Mouse (Mus musculus) liver, embryonic 11.5 days (tissue): ENCODE measurements around the gene Crebbp. TPM values are rescaled to one million over a fixed set of nuclear protein-coding genes. Genes with fewer than 3 reads are reported as not detected.
A peak's percentile ranks its signal among the peaks of the same experiment; 100 is the strongest.

Experiments
- ATAC-seq: fragments of 200-750 bp; cut with Nextera tagmentation; replicated peaks from 2 replicates; pipeline ENCODE4 v1.8.0; 2017; ENCODE audit warnings: moderate number of reproducible peaks, mild to moderate bottlenecking, moderate TSS enrichment, moderate library complexity; ENCODE audit not compliant: low FRiP score
- DNase-seq: peaks from one replicate; pipeline ENCODE4 v3.0.0-alpha.2; 2017; ENCODE audit warnings: low spot score
- H3K27ac ChIP-seq: fragments of 300-500 bp; sonication (generic); 2 replicates; pipeline ENCODE4 v1.5.1; 2014; ENCODE audit warnings: mild to moderate bottlenecking, low read depth, low read length, control low read depth
- H3K27me3 ChIP-seq: fragments of 300-500 bp; sonication (generic); replicated peaks from 2 replicates; pipeline ENCODE4 v1.6.1; 2014; ENCODE audit warnings: low read length, mixed read lengths; ENCODE audit not compliant: control insufficient read depth, insufficient read depth
- H3K36me3 ChIP-seq: fragments of 300-500 bp; sonication (generic); 2 replicates; pipeline ENCODE4 v1.6.1; 2014; ENCODE audit warnings: mild to moderate bottlenecking, low read length, moderate library complexity, mixed read lengths; ENCODE audit not compliant: control insufficient read depth, insufficient read depth
- H3K4me1 ChIP-seq: fragments of 300-500 bp; sonication (generic); replicated peaks from 2 replicates; pipeline ENCODE4 v1.6.1; 2014; ENCODE audit warnings: low read length, mixed read lengths; ENCODE audit not compliant: control insufficient read depth, insufficient read depth
- H3K4me2 ChIP-seq: fragments of 300-500 bp; sonication (generic); 2 replicates; pipeline ENCODE4 v1.6.1; 2014; ENCODE audit warnings: mild to moderate bottlenecking, control low read depth, moderate library complexity
- H3K4me3 ChIP-seq: fragments of 300-500 bp; sonication (generic); 2 replicates; pipeline ENCODE4 v1.5.1; 2014; ENCODE audit warnings: low read depth, low read length, control low read depth
- H3K9ac ChIP-seq: fragments of 300-500 bp; sonication (generic); 2 replicates; pipeline ENCODE4 v1.6.1; 2014; ENCODE audit warnings: low read depth, low read length, control low read depth
- H3K9me3 ChIP-seq: fragments of 300-500 bp; sonication (generic); 2 replicates; pipeline ENCODE4 v1.6.1; 2016; ENCODE audit warnings: low read length, inconsistent platforms, mixed read lengths; ENCODE audit not compliant: control insufficient read depth
- WGBS: fragments of 180-500 bp; shearing (Covaris S2); extraction: QIAGEN DNeasy Blood & Tissue Kit; methylation state at CpG from one replicate; pipeline ENCODE4 v1.1.7; 2014; 5-methylcytosine and 5-hydroxymethylcytosine counted together
- polyA plus RNA-seq: library from polyadenylated mRNA; unstranded; fragments of >200 nt; fragmentation: Nextera tagmentation; extraction: Ambion mirVana; gene quantifications from 2 replicates; pipeline ENCODE4 v1.2.1, GENCODE M21; 2014

Crebbp gene
- polyA plus RNA-seq, 1 experiment from 2014 or later = 20.0 TPM

DNA sequence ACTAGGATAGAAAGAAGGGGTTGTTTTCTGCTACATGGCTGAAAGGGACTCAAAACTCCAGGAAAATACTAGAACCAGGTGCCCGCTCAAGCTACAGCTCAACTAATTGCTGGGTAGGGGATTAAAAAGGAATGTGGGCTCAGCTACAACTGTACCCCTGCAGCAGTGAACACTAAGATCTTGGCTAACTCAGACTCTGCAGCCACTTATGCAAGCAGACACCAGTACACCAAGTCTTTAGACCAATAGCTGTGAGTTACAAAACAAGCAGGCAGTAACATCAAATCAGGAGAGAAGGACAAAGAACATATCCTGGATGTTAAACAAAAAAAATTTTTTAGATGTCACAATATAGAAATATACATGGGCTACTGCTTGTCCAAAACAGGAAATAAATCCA lies 23.6 kb downstream of the Crebbp start:
- Histone ChIP-seq H3K9ac (no peak overlapping the region), H3K27ac (no peak overlapping the region), H3K4me3 (no peak overlapping the region), H3K27me3 (no peaks in the 10 kb centered on the region), H3K9me3 (no peaks in the 10 kb centered on the region), H3K4me1 (peaks cover 5% of the 10 kb centered on the region; the same call in 1 of the 2 replicates), H3K4me2 (no peak overlapping the region), H3K36me3 (no peaks in the 10 kb centered on the region)
- DNase-seq (no peak), ATAC-seq (no peak)
- 86% methylated on average over 1 of the region's 1 CpGs for WGBS

DNA sequence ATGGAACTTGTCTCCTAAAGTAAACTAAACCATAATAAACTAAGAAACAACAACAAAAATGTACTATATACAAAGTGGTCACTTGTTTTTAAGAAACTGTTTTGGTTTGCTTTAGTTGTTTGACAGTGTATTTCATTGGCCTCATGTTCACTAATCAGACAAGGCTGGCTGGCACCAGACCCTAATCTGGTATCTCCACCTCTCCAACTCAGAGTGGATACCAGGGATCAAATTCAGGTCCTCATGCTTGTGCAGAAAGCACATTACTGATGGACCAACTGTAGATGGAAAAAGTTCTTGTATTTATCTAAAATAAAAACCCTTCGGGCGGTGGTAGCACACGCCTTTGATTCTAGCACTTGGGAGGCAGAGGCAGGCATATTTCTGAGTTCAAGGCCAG lies 38.7 kb downstream of the Crebbp start:
- Histone ChIP-seq H3K36me3 (peaks cover 7% of the 10 kb centered on the region; the same call in 1 of the 2 replicates), H3K27ac (no peak overlapping the region), H3K4me1 (peaks cover 5% of the 10 kb centered on the region; the same call in 1 of the 2 replicates), H3K4me3 (no peak overlapping the region), H3K9me3 (no peaks in the 10 kb centered on the region), H3K9ac (no peak overlapping the region), H3K4me2 (no peak overlapping the region), H3K27me3 (no peaks in the 10 kb centered on the region)
- no peak for DNase-seq
- WGBS = 98% methylated on average over 3 of the region's 3 CpGs
- ATAC-seq = peak; percentile 80

DNA sequence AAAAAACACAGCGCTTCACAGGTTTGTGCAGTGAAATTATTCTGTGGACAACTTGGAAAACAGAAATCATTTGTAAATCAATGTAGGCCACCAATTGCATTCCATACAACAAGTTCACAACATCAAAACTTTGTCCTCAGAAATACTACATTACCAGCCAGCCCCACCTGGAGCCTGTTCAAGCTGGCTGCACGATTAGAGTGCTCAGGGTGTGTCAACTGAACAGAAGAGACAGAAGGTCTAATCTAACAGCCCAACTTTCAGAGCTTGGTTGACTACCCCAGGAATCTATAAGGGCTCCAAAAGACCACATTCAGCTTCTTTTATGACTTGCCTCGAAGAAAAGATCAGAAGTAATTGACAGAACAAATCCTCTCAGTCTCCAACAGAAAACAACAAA lies 44.3 kb downstream of the Crebbp start:
- WGBS = 68% methylated on average over 3 of the region's 3 CpGs
- H3K4me3 ChIP-seq = no peak overlapping the region
- no peaks in the 10 kb centered on the region for H3K27me3 ChIP-seq
- no peak overlapping the region for H3K4me2 ChIP-seq
- no peak overlapping the region for H3K9ac ChIP-seq
- DNase-seq (no peak), ATAC-seq (peak; percentile 98)
- peaks cover 2% of the 10 kb centered on the region for H3K4me1 ChIP-seq
- H3K9me3 ChIP-seq = 0 out of 2 replicates have a peak, but pooled peaks cover 2% of the 10 kb centered on the region
- peaks cover 7% of the 10 kb centered on the region for H3K36me3 ChIP-seq
- H3K27ac ChIP-seq = 0 out of 2 replicates have a peak overlapping the region, but pooled peaks have one; percentile 36

DNA sequence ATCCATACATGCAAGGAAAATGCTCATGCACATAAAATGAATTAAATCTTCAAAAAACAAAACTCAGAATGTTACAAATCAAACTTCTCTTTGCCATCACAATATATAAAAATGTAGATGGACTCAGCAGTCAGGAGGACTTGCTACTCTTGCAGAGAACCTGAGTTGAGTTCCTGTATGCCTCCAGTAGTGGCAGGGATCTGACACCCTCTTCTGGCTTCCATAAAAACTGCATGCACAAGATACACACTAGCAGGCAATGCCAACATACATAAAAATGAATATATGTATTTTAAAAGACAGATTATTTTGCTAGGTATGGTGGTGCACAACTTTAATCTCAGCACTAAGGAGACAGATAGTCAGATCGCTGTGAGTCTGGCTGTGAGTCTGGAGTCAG lies 45.3 kb downstream of the Crebbp start:
- no peaks in the 10 kb centered on the region for H3K27me3 ChIP-seq
- no peak overlapping the region for H3K9ac ChIP-seq
- DNase-seq (no peak), ATAC-seq (no peak)
- WGBS = 98% methylated on average over 1 of the region's 1 CpGs
- H3K4me2 ChIP-seq = no peak overlapping the region
- no peak overlapping the region for H3K4me3 ChIP-seq
- peaks cover 2% of the 10 kb centered on the region for H3K4me1 ChIP-seq
- H3K36me3 ChIP-seq = peaks cover 7% of the 10 kb centered on the region
- H3K9me3 ChIP-seq = 0 out of 2 replicates have a peak, but pooled peaks cover 2% of the 10 kb centered on the region
- no peak overlapping the region for H3K27ac ChIP-seq

DNA sequence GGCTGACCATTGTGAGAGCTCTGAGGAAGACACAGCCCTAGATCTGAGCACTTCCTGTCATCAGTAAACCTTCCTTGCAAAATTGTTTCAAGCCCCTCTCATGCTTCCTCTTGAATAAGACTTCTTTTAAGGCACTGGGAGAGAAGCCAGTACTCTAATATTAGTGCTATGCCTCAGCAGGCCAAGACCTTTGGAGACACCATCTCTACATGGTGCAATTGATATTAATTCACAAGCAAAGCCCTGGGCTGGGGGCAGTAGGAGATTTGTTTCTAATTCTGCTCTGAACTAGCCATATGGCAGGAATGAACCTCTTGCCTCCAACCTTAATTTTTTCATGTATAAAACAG lies 52.9 kb downstream of the Crebbp start:
- Histone ChIP-seq H3K4me1 (no peaks in the 10 kb centered on the region; the same call in 1 of the 2 replicates), H3K36me3 (no peaks in the 10 kb centered on the region), H3K27me3 (no peaks in the 10 kb centered on the region), H3K9me3 (no peaks in the 10 kb centered on the region), H3K4me3 (no peak overlapping the region), H3K27ac (no peak overlapping the region), H3K9ac (no peak overlapping the region), H3K4me2 (no peak overlapping the region)
- DNase-seq = no peak
- ATAC-seq = no peak

DNA sequence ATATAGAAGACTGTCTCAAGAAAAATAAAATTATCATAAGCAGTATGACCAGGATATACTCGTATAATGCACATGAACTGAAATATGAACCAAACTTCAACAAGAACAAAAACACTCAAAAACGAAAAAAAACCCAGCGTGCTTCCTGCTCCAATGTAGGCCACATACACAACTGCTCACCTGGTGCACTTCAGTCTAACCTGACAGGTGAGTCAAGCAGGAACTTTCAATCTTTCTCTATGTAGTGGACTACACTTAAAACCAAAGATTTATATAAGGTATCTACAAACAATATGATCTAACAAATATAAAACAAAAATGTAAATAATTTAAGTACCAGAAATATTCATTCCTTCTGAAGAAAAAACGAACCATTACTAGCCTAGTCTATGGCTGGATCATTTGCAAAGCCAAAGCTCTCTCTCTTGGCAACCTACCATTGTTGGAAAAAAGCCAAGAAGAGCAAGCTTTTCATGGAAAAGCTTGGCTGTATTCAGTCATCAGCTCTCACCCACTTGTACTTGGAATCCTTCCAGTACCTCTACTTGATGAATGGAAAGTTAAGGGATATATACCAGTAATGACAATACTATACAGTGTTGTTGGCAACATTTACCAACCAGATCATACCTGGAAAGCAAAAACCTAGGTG lies 53.4 kb downstream of the Crebbp start:
- no peaks in the 10 kb centered on the region; the same call in 1 of the 2 replicates for H3K4me1 ChIP-seq
- H3K4me2 ChIP-seq = no peak overlapping the region
- no peak overlapping the region for H3K9ac ChIP-seq
- H3K27ac ChIP-seq = no peak overlapping the region
- 87% methylated on average over 4 of the region's 4 CpGs for WGBS
- H3K27me3 ChIP-seq = no peaks in the 10 kb centered on the region
- H3K36me3 ChIP-seq = no peaks in the 10 kb centered on the region
- DNase-seq (no peak), ATAC-seq (no peak)
- H3K4me3 ChIP-seq = no peak overlapping the region
- no peaks in the 10 kb centered on the region for H3K9me3 ChIP-seq

DNA sequence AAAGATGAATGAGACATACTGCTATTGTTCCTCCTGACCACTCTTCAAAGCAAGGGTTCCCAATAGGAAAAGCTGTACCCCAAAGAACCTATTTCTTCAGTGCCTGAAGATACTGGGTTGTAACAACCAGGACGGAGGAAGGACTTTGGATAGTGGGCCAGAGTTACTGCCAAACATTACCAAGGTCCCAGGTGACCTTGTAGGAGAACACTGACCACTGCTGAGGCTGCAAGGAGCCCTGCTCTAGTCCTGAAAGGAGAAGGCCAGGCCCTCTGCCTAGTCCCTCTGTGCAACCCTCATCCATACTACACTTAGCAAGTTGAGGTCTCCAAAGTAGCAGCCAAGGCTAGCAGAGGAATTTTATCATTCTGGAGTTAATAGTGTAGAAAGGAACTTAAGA lies 60.7 kb downstream of the Crebbp start:
- no peak for ATAC-seq
- H3K36me3 ChIP-seq = no peaks in the 10 kb centered on the region
- 100% methylated on average over 1 of the region's 1 CpGs for WGBS
- no peak overlapping the region for H3K4me2 ChIP-seq
- no peak overlapping the region for H3K4me3 ChIP-seq
- no peaks in the 10 kb centered on the region for H3K27me3 ChIP-seq
- no peaks in the 10 kb centered on the region; the same call in 1 of the 2 replicates for H3K4me1 ChIP-seq
- H3K27ac ChIP-seq = no peak overlapping the region
- no peaks in the 10 kb centered on the region for H3K9me3 ChIP-seq
- DNase-seq = no peak
- H3K9ac ChIP-seq = no peak overlapping the region

DNA sequence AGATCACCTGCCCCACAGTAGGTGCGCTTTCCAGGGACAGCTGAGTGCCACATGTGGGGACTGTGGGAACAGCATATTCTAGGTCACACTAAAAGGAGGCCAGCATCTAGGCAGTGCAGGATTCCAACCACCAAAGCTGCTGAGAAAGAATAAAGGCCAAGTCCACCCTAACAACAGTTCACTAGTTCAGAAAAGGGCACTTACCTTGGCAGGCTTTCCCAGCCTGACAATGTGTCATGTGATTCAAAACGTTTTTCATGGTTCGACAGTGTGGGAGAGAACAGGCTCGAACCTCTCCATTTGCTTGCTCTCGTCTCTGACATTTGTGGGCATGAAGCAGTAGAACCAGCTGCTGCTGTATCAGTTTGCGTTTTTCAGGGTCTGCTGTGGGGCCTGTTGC lies 75.3 kb downstream of the Crebbp start:
- Histone ChIP-seq H3K36me3 (peaks cover 9% of the 10 kb centered on the region), H3K4me3 (no peak overlapping the region), H3K4me2 (no peak overlapping the region), H3K27me3 (no peaks in the 10 kb centered on the region), H3K27ac (no peak overlapping the region), H3K9ac (no peak overlapping the region), H3K4me1 (peaks cover 2% of the 10 kb centered on the region; the same call in 1 of the 2 replicates), H3K9me3 (no peaks in the 10 kb centered on the region)
- 81% methylated on average over 6 of the region's 6 CpGs for WGBS
- ATAC-seq (no peak), DNase-seq (no peak)

DNA sequence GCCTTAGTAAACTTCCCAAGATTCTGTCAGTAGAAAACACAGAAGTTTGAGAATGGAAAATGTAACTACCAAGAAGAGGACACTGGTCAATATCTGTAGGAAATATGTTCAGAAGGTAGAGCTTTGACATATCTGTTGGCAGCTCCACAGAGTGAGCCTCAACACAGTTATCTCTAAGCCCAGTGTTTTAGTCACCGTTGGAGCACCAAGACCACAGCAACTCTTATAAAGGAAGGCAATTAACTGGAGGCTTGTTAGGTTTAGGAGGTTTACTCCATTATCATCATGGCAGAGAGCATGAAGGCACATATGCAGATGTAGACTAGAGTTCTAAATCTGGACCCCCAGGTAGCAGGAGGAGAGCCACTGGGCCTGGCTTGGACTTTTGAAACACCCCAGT lies 80.0 kb downstream of the Crebbp start:
- Histone ChIP-seq H3K27me3 (no peaks in the 10 kb centered on the region), H3K9ac (no peak overlapping the region), H3K4me1 (peaks cover 2% of the 10 kb centered on the region; the same call in 1 of the 2 replicates), H3K9me3 (no peaks in the 10 kb centered on the region), H3K36me3 (peaks cover 9% of the 10 kb centered on the region), H3K4me3 (no peak overlapping the region), H3K4me2 (no peak overlapping the region), H3K27ac (no peak overlapping the region)
- WGBS = 54% methylated on average over 1 of the region's 1 CpGs
- DNase-seq = no peak
- peak; percentile 60; the same call in 1 of the 2 replicates for ATAC-seq
